Mouse (Mus musculus) frontal cortex, adult 2 months (tissue): ENCODE results near the gene Dna2. TPM values are rescaled to one million over a fixed set of nuclear protein-coding genes. Genes with fewer than 3 reads are reported as not detected.
"Not testable (repeated sequence)": the region's sequence is repeated elsewhere in the genome, so short reads cannot be mapped to it uniquely, and the experiment has no call there.

Source experiments
- DNase-seq, 2 experiments: peaks; one replicate each; pipeline ENCODE4 v3.0.0; 2022; ENCODE audit warnings: low spot score in 1 of 2; ENCODE audit errors: extremely low spot score in 1 of 2
- polyA plus RNA-seq: library from polyadenylated mRNA; depleted of rRNA; stranded (reverse); fragments of >200 nt; gene quantifications from 2 replicates; pipeline ENCODE4 v1.2.3, GENCODE M21; 2012; rRNA removed

Dna2 gene
- 3.2 and 3.6 TPM in 2 replicates for polyA plus RNA-seq

GRCm38 (mm10) chr10:62946738-62947471 is at the start of gene Dna2:
Dna2 (plus strand) TSS chr10:62947026.
- peak; percentile 7 to 71 for DNase-seq

GRCm38 (mm10) chr10:62897437-62897836 is 49.4 kb upstream of the Dna2 start:
- no peak for DNase-seq

GRCm38 (mm10) chr10:62898061-62898460 is 48.8 kb upstream of the Dna2 start:
- no peak for DNase-seq

GRCm38 (mm10) chr10:62900144-62900543 is 46.7 kb upstream of the Dna2 start:
- DNase-seq, result no peak

GRCm38 (mm10) chr10:62901826-62902225 is 45.0 kb upstream of the Dna2 start:
- no peak for DNase-seq

GRCm38 (mm10) chr10:62902829-62903228 is 44.0 kb upstream of the Dna2 start:
- no peak for DNase-seq

GRCm38 (mm10) chr10:62906336-62906735 is 40.5 kb upstream of the Dna2 start:
- DNase-seq, result no peak

- DNase-seq, result not testable (repeated sequence)
Observed at GRCm38 (mm10) chr10:62908896-62909295, 37.9 kb upstream of the Dna2 start, which contains the start of gene Tet1. Tet1 (minus strand) TSS chr10:62908996.

- no peak for DNase-seq
Observed at GRCm38 (mm10) chr10:62911120-62911519, 35.7 kb upstream of the Dna2 start.

GRCm38 (mm10) chr10:62918985-62919384 is 27.8 kb upstream of the Dna2 start:
- no peak for DNase-seq

- DNase-seq, result peak; percentile 77 to 93
Observed at GRCm38 (mm10) chr10:62919925-62920765, 26.7 kb upstream of the Dna2 start, which contains the start of gene Slc25a16. Slc25a16 (plus strand) TSS chr10:62920633.

- DNase-seq, result peak in 1 of 2 experiments; percentile 3
Observed at GRCm38 (mm10) chr10:62920766-62921156, 26.1 kb upstream of the Dna2 start.

- DNase-seq, result no peak
Observed at GRCm38 (mm10) chr10:62924096-62924635, 22.7 kb upstream of the Dna2 start.

GRCm38 (mm10) chr10:62932381-62932780 is 14.4 kb upstream of the Dna2 start:
- no peak for DNase-seq

GRCm38 (mm10) chr10:62944975-62945580 is 1.7 kb upstream of the Dna2 start:
- DNase-seq, result no peak

GRCm38 (mm10) chr10:62948551-62948950 is 1.7 kb downstream of the Dna2 start:
- DNase-seq, result no peak

GRCm38 (mm10) chr10:62963956-62964355 is 17.1 kb downstream of the Dna2 start:
- DNase-seq, result no peak

- no peak for DNase-seq
Observed at GRCm38 (mm10) chr10:62965796-62966195, 19.0 kb downstream of the Dna2 start.

GRCm38 (mm10) chr10:62966291-62966690 is 19.5 kb downstream of the Dna2 start:
- no peak for DNase-seq

- DNase-seq, result peak in 1 of 2 experiments; percentile 14
Observed at GRCm38 (mm10) chr10:62971821-62972220, 25.0 kb downstream of the Dna2 start.

- DNase-seq, result no peak
Observed at GRCm38 (mm10) chr10:62979667-62980038, 32.8 kb downstream of the Dna2 start.
